Mouse (Mus musculus) thymus, adult 2 months (tissue): ENCODE data around the gene Nyx. TPM values are rescaled to one million over a fixed set of nuclear protein-coding genes. Genes with fewer than 3 reads are reported as not detected.

ENCODE experiments used
- DNase-seq: peaks from one replicate; pipeline ENCODE4 v3.0.0; 2021
- H3K27ac ChIP-seq: fragments of 200-500 bp; 2 replicates; pipeline ENCODE4 v1.5.1; 2012; ENCODE audit warnings: low read length, control low read depth; ENCODE audit not compliant: control insufficient read depth, insufficient read depth
- H3K27me3 ChIP-seq: fragments of 200-500 bp; 2 replicates; pipeline ENCODE4 v1.6.1; 2012; ENCODE audit warnings: mild to moderate bottlenecking, low read length, moderate library complexity, mixed read lengths; ENCODE audit not compliant: control insufficient read depth, insufficient read depth
- H3K36me3 ChIP-seq: fragments of 200-500 bp; 2 replicates; pipeline ENCODE4 v1.6.1; 2012; ENCODE audit warnings: mild to moderate bottlenecking, low read length, moderate library complexity; ENCODE audit not compliant: control insufficient read depth, insufficient read depth
- H3K4me1 ChIP-seq: fragments of 200-500 bp; replicated peaks from 2 replicates; pipeline ENCODE4 v1.6.1; 2012; ENCODE audit warnings: low read length; ENCODE audit not compliant: control insufficient read depth, insufficient read depth
- H3K4me3 ChIP-seq: fragments of 200-500 bp; 2 replicates; pipeline ENCODE4 v1.5.1; 2012; ENCODE audit warnings: mild to moderate bottlenecking, low read length, control low read depth, moderate library complexity; ENCODE audit not compliant: control insufficient read depth, insufficient read depth
- CTCF ChIP-seq: fragments of 200-500 bp; IDR thresholded peaks from 2 replicates; pipeline ENCODE4 v1.5.1; 2012; ENCODE audit warnings: mild to moderate bottlenecking, control low read depth, low read length, moderate library complexity, borderline replicate concordance; ENCODE audit not compliant: control insufficient read depth, poor library complexity, insufficient read depth; ENCODE audit errors: extremely low read depth
- POLR2A ChIP-seq: fragments of 200-500 bp; IDR thresholded peaks from 2 replicates; pipeline ENCODE4 v1.6.1; 2012; ENCODE audit warnings: mild to moderate bottlenecking, low read length, control low read depth, moderate library complexity; ENCODE audit not compliant: control insufficient read depth, poor library complexity, insufficient read depth; ENCODE audit errors: extremely low read depth
- WGBS: fragments of 180-500 bp; shearing (Covaris S2); methylation state at CpG from one replicate; pipeline ENCODE4 v1.1.7; 2018; 5-methylcytosine and 5-hydroxymethylcytosine counted together
- polyA plus RNA-seq: library from polyadenylated mRNA; depleted of rRNA; stranded (reverse); fragments of >200 nt; gene quantifications from 2 replicates; pipeline ENCODE4 v1.2.3, GENCODE M21; 2012

Nyx gene
- polyA plus RNA-seq, 1 experiment: 0.94 TPM

GRCm38 (mm10) chrX:13461266-13462261 lies 4.3 kb upstream of the Nyx start:
- Histone ChIP-seq H3K4me3 (peak overlapping the region; percentile 85), H3K4me1 (peaks cover 20% of the 10 kb centered on the region), H3K27me3 (no peaks in the 10 kb centered on the region), H3K36me3 (no peaks in the 10 kb centered on the region), H3K27ac (peak overlapping the region; percentile 84)
- under 1% methylated on average over 45 of the region's 46 CpGs for WGBS
- TF ChIP-seq CTCF (peak; percentile 90), POLR2A (no peak; the same call in 1 of the 2 replicates)
- peak; percentile 87 for DNase-seq

GRCm38 (mm10) chrX:13462982-13463517 lies 2.9 kb upstream of the Nyx start:
- peaks cover 20% of the 10 kb centered on the region for H3K4me1 ChIP-seq
- no peak overlapping the region for H3K27ac ChIP-seq
- H3K27me3 ChIP-seq: no peaks in the 10 kb centered on the region
- DNase-seq: no peak
- TF ChIP-seq POLR2A (no peak), CTCF (no peak)
- H3K36me3 ChIP-seq: no peaks in the 10 kb centered on the region
- H3K4me3 ChIP-seq: no peak overlapping the region
- 93% methylated on average over 2 of the region's 2 CpGs for WGBS

GRCm38 (mm10) chrX:13466681-13467080 lies 771 bp downstream of the Nyx start:
- TF ChIP-seq CTCF: no peak
- TF ChIP-seq POLR2A: no peak
- Histone ChIP-seq H3K4me1 (peaks cover 2% of the 10 kb centered on the region), H3K4me3 (no peak overlapping the region), H3K36me3 (no peaks in the 10 kb centered on the region), H3K27me3 (no peaks in the 10 kb centered on the region), H3K27ac (no peak overlapping the region)
- WGBS: 97% methylated on average over 2 of the region's 2 CpGs
- no peak for DNase-seq

- no peak overlapping the region for H3K4me3 ChIP-seq
- H3K36me3 ChIP-seq: no peaks in the 10 kb centered on the region
- H3K27me3 ChIP-seq: no peaks in the 10 kb centered on the region
- WGBS: 95% methylated on average over 6 of the region's 6 CpGs
- peaks cover 2% of the 10 kb centered on the region for H3K4me1 ChIP-seq
- TF ChIP-seq POLR2A (no peak), CTCF (no peak)
- H3K27ac ChIP-seq: no peak overlapping the region
- DNase-seq: no peak
Measured at GRCm38 (mm10) chrX:13467121-13467571, 1.2 kb downstream of the Nyx start.

- no peak overlapping the region for H3K27ac ChIP-seq
- no peaks in the 10 kb centered on the region for H3K27me3 ChIP-seq
- 82% methylated on average over 9 of the region's 9 CpGs for WGBS
- H3K4me1 ChIP-seq: 0 out of 2 replicates have a peak, but pooled peaks cover 2% of the 10 kb centered on the region
- no peaks in the 10 kb centered on the region for H3K36me3 ChIP-seq
- TF ChIP-seq POLR2A: no peak
- no peak for TF ChIP-seq CTCF
- no peak overlapping the region for H3K4me3 ChIP-seq
- no peak for DNase-seq
Measured at GRCm38 (mm10) chrX:13469160-13470116, 3.5 kb downstream of the Nyx start.

GRCm38 (mm10) chrX:13471925-13472324 lies 6.0 kb downstream of the Nyx start:
- WGBS: 90% methylated on average over 3 of the region's 3 CpGs
- DNase-seq: no peak
- Histone ChIP-seq H3K27ac (no peak overlapping the region), H3K4me1 (0 out of 2 replicates have a peak, but pooled peaks cover 2% of the 10 kb centered on the region), H3K27me3 (no peaks in the 10 kb centered on the region), H3K36me3 (no peaks in the 10 kb centered on the region), H3K4me3 (no peak overlapping the region)
- TF ChIP-seq CTCF: no peak
- TF ChIP-seq POLR2A: no peak
